Mouse (Mus musculus): Measurements from ENCODE around the gene Hba-a2.
"Not testable (repeated sequence)": the region's sequence is repeated elsewhere in the genome, so short reads cannot be mapped to it uniquely, and the experiment has no call there.

Hba-a2 gene

DNA sequence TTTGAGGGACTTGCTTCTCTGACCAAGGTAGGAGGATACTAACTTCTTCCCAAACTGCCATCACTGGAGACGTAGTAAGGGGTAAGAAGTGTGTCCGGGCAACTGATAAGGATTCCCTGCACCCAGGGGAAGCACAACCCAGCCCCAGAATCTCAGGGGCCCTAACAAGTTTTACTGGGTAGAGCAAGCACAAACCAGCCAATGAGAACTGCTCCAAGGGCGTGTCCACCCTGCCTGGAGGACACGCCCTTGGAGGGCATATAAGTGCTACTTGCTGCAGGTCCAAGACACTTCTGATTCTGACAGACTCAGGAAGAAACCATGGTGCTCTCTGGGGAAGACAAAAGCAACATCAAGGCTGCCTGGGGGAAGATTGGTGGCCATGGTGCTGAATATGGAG is at the start of gene Hba-a2:
Gene Hba-a2, plus strand, starts transcription at position 287 of the 400 bp plus-strand sequence.
- not testable (repeated sequence) for DNase-seq

DNA sequence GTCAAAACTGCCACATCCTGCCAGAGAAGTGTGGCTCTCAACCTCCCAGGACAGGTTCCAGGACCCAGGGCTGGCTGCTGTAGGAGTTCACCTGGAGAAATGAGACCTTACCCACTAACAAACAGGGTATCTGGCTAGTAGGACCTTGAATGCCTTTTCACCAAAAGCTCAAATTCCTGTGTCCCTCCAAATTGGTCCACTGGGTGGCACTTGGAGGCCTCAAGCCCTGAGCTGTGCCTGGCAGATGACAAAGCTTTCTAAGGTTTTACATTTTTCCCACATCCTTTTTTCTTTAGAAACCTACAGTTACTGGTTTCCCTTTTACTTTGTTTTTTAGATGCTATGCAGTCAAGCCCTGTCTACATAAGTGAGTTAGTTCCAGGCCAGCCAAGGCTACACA is 49.2 kb upstream of the Hba-a2 start:
- DNase-seq, result no peak

DNA sequence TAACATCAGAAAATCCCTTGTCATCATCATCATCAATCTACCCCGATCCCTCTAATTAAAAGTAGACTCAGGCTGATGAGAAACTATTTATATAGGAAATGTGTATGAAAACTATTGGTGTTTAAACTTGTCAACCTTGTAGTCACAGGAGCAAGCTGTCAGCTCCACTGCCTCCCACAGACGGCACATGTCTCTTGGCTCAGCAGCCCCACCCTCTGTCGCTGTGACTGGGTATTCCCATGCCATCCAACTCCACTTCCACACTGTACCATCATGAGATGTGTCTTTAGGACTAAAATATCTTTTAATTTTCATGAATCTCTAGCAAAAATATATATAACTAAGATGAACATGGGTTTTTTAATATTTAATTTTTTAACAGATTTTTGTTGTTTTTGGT is 47.9 kb upstream of the Hba-a2 start:
- DNase-seq, result no peak

DNA sequence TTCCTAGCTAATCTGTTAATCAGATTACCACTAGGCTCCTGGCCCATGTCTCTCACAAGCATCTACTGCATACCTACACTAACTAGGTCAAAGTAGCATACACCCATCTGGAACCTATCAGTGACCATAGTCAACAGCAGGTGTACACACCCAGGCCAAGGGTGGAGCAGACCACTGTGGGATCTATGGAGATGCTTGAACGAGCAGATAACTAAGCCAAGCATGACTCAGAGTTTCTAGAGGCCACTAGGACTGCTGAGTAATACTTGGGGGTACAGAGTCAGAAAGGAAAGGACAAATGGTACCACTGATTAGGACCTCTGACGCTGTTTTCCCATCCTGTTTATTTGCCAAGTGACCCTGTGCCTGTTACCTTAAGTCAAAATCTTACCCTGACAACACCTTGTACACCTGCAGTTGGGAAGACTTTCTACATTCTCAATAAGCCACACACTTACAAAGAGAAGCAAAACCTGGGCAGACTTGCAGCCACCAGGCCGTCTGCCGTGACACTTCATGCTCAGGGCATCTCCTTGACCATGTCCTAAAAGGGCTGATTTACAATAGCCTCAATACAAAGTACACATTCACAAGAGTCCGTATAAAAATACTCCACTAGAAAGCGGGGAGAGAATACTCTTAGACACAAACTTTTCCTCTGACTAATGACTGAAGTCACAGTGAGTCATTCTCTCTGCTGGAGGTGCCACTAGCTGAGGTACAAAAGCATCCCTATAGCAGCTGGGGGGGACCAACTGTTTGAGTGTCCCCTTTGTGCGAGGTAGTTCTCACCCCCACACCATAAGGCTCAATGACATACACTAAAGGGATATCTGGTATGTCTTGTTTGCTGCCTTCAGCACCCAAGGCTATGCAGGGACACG is 45.2 kb upstream of the Hba-a2 start:
- no peak for DNase-seq

DNA sequence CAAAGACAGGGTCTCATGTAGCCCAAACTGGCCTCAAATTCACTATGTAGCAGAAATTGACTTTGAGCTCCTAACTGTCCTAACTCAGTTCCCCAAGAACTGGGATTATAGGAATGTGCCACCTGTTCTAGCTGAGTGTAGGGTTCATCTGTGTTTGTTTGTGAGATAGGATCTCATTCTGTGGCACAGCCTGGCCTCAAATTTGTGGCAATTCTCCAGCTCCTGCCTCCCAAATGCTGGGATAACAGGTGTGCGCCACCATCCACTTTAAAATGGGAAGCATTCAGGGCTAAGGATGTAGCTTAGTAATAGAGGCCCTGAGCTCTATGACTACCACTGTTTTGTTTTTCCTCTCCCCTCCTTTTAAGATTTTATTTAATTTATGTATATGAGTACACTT is 43.2 kb upstream of the Hba-a2 start:
- no peak for DNase-seq

DNA sequence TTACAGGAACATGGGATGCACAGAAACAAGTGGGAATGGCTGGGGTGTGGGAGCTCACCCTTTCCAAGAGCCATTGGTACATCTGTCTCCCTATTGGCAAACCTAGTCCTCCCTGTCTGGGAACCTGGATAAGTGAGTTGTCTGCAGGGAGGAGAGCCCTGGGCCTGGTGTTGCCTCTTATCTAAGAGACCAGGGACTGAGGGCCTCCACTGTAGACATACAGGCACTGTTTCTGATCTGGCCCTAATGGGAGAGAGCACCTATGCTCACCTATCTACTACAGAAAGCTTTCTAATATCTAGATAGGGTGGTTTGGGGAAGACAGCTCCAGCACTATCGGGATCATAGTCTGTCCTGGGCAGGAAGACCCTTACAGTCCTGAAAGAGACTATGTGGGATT is 40.1 kb upstream of the Hba-a2 start:
- DNase-seq, result no peak

DNA sequence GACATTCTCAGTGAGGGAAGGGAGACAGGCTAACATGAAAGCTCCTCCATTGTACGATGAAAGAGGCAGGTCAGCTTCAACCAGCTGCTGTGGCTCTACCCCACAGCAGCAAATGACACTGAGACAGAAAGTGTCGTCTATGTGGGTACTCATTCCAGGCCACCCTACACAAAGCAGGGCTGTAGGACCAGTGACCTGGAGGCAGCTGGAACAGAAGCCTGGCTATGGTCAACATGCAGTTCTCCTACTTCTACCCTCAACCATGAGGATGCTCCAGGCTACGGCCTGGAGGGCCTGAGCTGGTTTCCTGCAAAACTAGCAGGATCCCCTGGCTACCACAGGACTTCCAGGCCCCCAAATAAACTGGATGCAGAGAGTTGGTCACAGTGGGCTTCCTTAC is 39.7 kb upstream of the Hba-a2 start:
- DNase-seq, result no peak

DNA sequence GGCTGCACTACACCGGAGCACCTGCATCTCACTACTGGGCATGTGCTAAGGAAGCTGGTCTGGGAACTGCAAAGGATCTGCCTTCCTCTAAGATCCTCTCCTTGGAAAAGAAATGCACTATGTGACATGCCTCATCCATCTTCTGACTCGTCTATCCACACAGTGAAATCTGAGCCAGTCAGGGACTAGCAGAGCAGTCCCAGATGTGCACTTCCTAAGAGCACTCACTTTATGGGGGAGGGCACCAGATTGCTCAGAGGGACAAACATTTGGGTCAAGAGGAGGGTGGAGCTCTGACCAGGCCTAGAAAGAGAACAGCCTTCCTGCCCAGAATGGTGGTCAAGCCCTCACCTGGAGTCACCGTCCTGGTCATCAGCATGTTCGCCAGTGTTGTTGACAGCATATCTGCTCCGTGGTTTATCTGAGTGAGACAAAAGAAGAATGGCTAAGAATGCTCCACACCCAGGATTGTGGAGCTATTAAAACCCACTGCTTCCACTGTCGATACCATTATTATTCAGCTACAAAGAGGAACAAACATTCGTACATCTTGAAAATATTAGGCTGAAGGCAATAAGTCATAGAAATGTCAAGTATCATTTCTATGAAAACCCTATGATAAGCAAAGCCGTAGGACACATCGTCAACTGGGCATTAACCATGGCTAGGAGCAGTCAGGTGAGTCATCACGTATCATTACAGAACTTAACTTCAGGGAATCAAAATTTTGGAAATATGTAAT is 33.4 kb upstream of the Hba-a2 start:
- DNase-seq, result no peak

DNA sequence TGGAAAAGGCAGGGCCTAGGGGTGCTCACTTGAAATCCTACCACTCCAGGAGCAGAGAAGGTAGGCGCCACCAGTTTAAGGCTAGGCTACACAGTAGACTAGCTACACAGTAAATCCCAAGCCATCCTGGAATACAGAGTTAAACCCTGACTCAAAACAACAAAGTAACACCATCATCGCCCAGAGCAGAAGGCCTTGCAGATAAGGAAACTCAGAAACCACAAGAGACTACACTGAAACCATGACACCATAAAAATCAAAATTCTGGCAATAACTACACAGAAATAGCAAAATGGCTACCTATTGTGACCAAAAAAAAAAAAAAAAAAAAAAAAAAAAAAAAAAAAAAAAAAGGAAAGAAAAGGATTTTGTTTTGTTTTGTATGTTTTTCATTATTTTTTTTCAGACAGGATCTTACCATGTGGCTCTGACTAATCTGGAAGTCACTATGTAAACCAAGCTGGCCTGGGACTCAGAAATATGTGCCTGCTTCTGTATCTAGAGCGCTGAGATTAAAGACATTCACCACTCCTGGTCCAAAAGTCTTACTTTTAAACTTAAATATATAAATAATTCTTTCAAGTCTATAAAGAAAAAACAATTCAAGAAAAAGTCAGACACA is 31.1 kb upstream of the Hba-a2 start:
- no peak for DNase-seq

DNA sequence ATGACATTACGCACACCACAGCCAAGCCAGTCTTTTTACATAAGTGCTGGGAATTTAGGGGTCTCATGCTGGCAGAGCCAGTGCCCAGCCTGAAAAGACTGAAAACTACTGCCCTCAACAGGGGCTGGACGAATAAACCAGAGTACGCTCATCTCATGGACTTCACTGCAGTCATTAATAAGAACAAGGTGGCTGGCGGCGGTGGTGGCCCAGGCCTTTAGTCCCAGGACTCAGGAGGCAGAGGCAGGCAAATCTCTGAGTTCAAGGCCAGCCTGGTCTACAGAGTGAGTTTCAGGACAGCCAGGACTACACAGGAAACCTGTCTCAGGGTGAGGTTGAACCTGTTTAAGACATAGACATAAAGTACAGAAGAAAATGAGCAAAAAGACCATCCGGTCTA is 30.1 kb upstream of the Hba-a2 start:
- DNase-seq, result no peak

DNA sequence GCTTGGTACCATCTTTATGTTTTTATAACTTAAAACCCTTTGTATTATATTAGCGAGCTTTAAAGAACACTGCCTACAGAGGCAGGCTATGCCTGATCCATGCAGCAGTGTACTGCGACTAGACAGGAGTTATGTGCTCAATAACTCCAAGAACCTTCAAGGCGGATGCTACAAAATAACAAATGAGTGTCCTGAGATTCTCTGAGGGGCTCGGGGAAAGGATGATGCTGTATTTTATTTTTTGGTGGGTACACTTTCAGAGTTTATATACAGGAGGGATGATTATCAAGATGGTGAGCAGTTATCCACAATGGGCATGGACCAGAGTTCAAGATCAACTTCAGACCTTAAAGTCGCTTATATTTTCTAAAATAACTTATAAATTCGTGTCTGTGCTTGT is 29.5 kb upstream of the Hba-a2 start:
- DNase-seq, result no peak

DNA sequence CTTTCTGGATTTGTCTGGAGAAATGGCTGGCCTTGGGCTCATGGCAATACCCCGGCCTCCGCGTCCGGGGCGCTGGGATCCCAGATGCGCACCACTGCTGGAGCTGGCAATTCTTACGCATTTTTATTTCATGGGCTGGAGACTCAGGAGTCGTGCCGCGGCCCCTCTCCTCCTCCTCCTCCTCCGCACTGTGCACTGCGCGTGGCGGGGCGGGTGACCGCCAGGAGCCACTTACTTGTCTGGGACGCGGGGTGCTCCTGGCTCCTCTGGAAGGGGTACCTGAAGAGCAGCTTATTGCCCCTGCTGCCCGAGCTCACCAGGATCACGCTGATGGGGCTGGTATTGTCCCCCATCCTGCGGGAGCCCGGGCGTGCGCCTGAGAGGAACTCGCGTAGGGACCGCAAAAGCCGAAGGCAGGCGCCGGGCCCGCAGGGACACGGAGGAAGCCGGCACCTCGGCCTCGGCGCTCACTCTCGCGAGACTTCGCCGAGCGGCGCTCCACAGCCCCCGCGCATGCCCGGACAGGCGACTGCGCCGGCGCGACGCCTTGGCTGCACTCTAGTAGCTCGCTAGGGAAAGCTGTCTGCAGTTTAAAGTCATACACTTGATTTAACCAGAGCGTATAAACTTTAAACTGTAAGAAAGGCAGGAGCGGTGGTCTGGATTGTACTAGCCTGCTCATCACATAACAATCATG is 29.0 kb upstream of the Hba-a2 start, which contains the start of gene Nprl3:
Gene Nprl3, minus strand, starts transcription at position 520 of the 697 bp plus-strand sequence.
- DNase-seq, result peak; percentile 97

DNA sequence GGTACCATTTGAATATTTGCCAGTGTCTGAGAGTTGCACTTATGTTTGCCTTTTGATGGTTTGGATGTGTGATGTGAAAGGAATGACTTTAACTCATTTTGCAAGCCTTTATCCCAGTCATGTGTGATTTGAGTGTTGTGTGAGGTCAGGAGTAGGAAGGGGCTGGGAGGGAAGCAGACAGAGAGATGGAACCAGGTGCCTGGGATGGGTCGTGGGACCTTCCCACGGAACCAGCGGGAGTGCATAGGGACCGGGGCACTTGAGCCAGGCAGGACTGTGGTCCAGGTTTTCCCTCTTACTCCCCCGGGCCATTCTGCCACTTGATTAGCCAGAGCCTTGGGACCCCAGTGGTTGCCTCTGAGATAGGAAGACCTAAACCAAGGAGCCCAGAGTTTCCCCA is 28.3 kb upstream of the Hba-a2 start:
- DNase-seq, result no peak

DNA sequence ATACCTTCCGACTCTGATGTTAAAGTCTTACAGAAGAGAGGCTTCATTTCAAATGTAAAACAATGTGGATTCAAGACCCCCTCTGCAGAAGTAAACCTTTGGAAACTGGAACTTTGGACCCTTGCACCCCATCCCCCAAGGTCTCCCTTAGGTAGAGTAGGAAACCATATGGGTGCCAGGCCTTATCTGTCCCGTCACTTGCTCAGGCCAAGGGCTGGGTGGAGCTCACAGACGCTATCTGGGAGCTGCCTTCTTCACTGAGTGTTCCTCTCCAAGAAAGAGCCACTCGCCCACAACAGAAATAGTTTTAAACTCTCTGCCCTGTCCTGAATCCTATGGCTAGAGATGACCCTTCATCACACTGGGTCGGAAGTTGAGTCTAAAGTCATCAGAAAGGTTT is 27.3 kb upstream of the Hba-a2 start:
- DNase-seq, result no peak

DNA sequence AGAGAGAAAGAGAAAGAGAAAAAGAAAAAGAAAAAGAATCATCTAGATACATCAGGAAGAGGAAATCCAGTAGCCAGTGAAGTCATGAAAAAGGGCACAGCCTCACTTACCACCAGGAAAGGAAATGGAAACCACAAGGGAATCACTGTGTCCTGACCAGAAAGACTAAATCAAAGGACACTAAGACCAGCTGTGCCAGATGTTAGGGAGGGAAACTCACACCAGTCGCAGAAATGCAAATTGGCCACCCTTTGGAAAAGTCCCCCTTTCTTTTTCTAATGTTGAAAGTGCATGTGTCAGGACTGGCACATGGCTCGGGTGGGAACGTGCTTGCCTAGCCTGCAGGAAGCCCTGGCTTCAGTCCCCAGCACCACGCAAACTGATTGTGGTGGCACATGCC is 25.1 kb upstream of the Hba-a2 start:
- no peak for DNase-seq

DNA sequence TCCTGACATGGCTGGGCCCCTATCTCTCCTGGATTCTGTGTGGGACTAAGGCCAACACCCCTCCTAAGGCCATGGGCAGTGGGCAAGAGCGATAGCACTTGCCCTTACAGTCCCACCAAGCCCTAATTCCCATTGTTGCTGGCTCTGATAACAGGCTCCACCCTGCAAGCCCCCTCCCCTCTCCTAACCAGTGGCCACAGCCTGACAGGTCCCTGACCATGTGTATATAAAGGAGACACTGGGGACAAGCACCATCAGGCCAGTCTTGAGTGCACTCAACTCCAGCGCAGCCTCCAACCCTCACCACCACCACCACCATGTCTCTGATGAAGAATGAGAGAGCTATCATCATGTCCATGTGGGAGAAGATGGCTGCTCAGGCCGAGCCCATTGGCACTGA is 19.9 kb upstream of the Hba-a2 start, which contains the start of gene Hba-x:
Gene Hba-x, plus strand, starts transcription at position 54 of the 400 bp plus-strand sequence.
- no peak for DNase-seq

DNA sequence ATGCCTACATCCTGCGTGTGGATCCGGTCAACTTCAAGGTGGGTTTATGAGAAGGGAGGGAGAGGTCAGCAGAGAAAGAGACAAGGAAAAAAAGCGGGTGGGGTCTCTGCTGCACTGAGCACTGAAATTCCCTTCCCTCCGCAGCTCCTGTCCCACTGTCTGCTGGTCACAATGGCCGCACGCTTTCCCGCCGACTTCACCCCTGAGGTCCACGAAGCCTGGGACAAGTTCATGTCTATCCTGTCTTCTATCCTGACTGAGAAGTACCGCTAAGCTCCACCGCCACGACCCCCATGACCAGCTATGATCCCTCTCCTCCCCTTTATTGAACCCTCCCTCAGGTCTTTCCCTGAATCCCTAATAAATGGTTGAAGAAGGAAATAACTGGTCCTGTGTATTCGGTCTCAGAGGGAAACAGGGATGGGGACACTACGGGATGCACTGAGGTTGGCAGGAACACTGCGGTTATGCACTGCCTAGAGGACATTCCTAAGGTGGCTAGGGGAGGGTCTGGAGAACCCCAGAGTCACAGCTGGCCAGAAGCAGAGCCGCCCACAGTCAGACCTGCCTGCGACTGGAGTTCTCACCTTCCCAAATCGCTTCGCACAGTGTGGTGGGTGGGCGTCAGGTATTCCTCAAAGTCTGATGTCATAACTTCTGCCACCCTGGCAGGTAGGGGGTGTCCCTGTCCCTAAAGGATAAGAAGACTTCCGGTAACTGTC is 18.4 kb upstream of the Hba-a2 start:
- no peak for DNase-seq

DNA sequence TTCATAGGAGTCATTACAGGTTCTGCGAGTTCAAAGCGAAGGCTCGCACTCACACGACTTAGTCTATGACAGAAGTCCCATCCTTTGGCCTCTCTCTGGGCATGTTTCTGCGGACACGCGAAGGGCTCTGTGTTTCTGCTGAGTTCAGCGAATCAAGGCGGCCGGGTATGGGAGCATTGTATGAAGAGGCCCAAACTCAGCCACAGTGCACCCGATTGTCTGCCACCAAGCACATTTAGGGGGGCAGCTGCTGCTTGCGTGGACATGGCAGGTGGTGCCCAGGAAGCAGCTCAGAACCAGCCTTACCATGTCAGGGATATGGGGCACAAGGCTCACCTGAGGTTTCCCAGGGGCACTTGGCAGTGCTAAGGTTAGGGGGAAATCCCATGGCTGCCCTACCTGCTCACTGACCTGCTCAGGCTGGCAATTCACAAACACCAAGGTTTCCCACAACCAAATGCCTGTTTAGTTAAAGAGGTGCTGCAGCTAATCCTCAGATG is 17.8 kb upstream of the Hba-a2 start:
- DNase-seq, result no peak

DNA sequence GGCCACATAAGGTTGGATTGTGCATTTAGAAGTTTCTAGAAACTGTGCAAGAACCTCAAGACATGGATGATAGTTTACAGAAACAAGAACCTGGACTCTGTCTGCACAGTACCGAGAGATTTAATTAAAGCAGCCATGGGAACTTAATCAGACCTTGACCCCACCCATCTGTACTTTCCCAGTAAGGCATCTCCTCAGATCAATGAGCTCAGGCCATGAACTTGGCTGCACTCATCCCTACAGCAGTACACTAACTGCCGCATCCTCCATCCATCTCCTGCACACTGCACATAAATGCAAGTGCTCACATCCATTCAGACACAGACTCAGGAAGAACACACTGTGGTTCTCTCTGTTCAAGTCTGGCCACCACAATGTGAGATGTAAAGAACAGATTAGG is 15.6 kb upstream of the Hba-a2 start:
- no peak for DNase-seq

DNA sequence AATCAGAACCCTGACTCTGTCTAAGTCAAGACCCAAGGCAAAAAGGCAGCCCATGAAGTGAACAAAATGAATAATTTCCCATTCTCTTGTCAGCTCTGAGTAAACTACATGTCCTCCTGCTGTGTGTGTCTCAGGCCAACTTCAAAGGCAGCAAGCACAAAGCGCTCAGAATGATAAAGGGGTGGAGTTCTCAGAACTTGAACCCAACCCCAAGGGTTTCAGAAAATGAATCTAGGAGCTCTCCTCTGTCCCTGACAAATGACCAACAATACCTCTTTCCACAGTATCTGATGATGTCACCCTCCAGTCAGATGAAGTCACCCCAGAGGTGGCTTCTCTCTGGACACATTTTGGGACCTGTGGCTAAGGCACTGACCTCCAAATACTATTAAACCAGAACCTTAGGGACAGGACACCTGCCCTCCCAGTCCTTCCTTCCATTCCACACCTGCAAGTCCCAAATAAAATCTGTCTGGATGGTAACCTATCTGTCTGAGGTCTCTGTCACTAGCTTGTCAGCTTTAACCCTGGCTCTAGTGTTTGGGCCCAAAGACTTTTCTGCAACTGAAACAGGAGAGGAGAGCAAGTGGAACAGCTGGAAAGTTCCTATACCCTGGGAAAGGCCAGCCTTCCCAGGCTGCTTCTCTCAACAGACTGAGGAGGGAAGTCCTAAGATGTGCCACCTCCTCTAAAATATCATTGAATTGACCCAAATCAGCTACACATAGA is 14.7 kb upstream of the Hba-a2 start:
- DNase-seq, result no peak

DNA sequence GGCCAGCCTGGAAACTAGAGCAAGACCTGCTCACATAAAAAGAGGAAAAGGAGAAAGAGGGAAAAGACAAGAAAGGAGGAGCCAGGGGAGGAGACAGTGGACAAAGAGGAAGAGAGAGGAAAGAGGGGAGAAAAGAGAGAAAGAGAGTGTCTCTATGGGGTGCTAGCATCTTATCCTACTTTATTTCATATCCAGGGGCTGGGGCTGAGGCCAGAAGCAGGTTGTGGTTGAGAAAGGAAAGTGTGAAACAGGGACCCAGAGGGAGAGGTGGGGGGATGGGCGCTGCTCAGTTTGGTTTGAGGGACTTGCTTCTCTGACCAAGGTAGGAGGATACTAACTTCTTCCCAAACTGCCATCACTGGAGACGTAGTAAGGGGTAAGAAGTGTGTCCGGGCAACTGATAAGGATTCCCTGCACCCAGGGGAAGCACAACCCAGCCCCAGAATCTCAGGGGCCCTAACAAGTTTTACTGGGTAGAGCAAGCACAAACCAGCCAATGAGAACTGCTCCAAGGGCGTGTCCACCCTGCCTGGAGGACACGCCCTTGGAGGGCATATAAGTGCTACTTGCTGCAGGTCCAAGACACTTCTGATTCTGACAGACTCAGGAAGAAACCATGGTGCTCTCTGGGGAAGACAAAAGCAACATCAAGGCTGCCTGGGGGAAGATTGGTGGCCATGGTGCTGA is 13.1 kb upstream of the Hba-a2 start, which contains the start of gene Hba-a1:
Gene Hba-a1, plus strand, starts transcription at position 421 of the 687 bp plus-strand sequence.
- DNase-seq, result not testable (repeated sequence)
